Mouse (Mus musculus): ENCODE measurements around the gene Magt1. TPM values are rescaled to one million over a fixed set of nuclear protein-coding genes. Genes with fewer than 3 reads are reported as not detected.
A peak's percentile ranks its signal among the peaks of the same experiment; 100 is the strongest.

The Magt1 gene
- total RNA-seq, 1 experiment: 48.6 TPM

GRCm38 (mm10) chrX:106030176-106030575 is 18.5 kb upstream of the Magt1 start:
- Histone ChIP-seq H3K9ac (ENCODE audit: insufficient read depth, low read depth, low read length, poor library complexity, severe bottlenecking) (no peak overlapping the region), H3K27ac (ENCODE audit: insufficient read depth, low read depth, low read length, poor library complexity, severe bottlenecking) (no peak overlapping the region), H3K4me3 (ENCODE audit: insufficient read depth in 1 of 2, low read depth in 1 of 2, low read length in 2 of 2, poor library complexity in 1 of 2, severe bottlenecking in 1 of 2) (no peak overlapping the region), H3K4me1 (ENCODE audit: control insufficient read depth in 2 of 2, insufficient read depth in 2 of 2, low read length in 2 of 2, poor library complexity in 1 of 2) (peaks cover 0 to 2% of the 10 kb centered on the region in 2 experiments; a peak in 1 of 4 replicates), H3K9me3 (ENCODE audit: control insufficient read depth, insufficient read depth, low read depth, low read length) (no peaks in the 10 kb centered on the region), H3K36me3 (ENCODE audit: control insufficient read depth, insufficient read depth, low read length, poor library complexity, severe bottlenecking) (no peaks in the 10 kb centered on the region)
- DNase-seq (ENCODE audit: low read depth, low spot score): no peak
- in situ Hi-C loops (cut with MboI; ENCODE audit: low sequenced_read_pairs in 2 of 2, unreplicated experiment in 2 of 2): loop anchor here in 1 of 2 experiments (25.0 kb wide), 1 partner anchor 132 kb away; no protein-coding TSS in a partner anchor
- TF ChIP-seq HCFC1 (IDR thresholded peaks at IDR 0.05; ENCODE audit: borderline replicate concordance, insufficient read depth, low read length): no peak
- no peak for TF ChIP-seq ZC3H11A (IDR thresholded peaks at IDR 0.05; ENCODE audit: borderline replicate concordance, low read depth, low read length)
- TF ChIP-seq CHD2 (IDR thresholded peaks at IDR 0.05; ENCODE audit: low read depth, low read length): no peak
- no peak for TF ChIP-seq ZNF384 (IDR thresholded peaks at IDR 0.05; ENCODE audit: low read depth, low read length)
- TF ChIP-seq MAFK (IDR thresholded peaks at IDR 0.05; ENCODE audit: insufficient read depth, low read depth, low read length): no peak

- Histone ChIP-seq H3K27ac (ENCODE audit: insufficient read depth, low read depth, low read length, poor library complexity, severe bottlenecking) (no peak overlapping the region; the same call in 1 of the 2 replicates), H3K9me3 (ENCODE audit: control insufficient read depth, insufficient read depth, low read depth, low read length) (no peaks in the 10 kb centered on the region), H3K9ac (ENCODE audit: insufficient read depth, low read depth, low read length, poor library complexity, severe bottlenecking) (peak overlapping the region; percentile 82), H3K36me3 (ENCODE audit: control insufficient read depth, insufficient read depth, low read length, poor library complexity, severe bottlenecking) (no peaks in the 10 kb centered on the region), H3K4me3 (ENCODE audit: insufficient read depth in 1 of 2, low read depth in 1 of 2, low read length in 2 of 2, poor library complexity in 1 of 2, severe bottlenecking in 1 of 2) (peak overlapping the region; percentile 64 to 82), H3K4me1 (ENCODE audit: control insufficient read depth in 2 of 2, insufficient read depth in 2 of 2, low read length in 2 of 2, poor library complexity in 1 of 2) (peaks cover 0 to 2% of the 10 kb centered on the region in 2 experiments; a peak in 1 of 4 replicates)
- in situ Hi-C loops (cut with MboI; ENCODE audit: low sequenced_read_pairs in 2 of 2, unreplicated experiment in 2 of 2): loop anchor here (10.0 to 25.0 kb wide), 2 partner anchors 135 to 137 kb away; no protein-coding TSS in a partner anchor
- DNase-seq (ENCODE audit: low read depth, low spot score): no peak
- TF ChIP-seq ZNF384 (IDR thresholded peaks at IDR 0.05; ENCODE audit: low read depth, low read length) (peak; percentile 24; the same call in 1 of the 2 replicates), MAFK (IDR thresholded peaks at IDR 0.05; ENCODE audit: insufficient read depth, low read depth, low read length) (no peak)
These were observed 15.6 kb upstream of the Magt1 start for GRCm38 (mm10) chrX:106027343-106027674.

GRCm38 (mm10) chrX:106026418-106027342 is 15.0 kb upstream of the Magt1 start, which contains the start of gene Atp7a:
Gene Atp7a (plus strand): TSS chrX:106027276.
- no peaks in the 10 kb centered on the region for H3K9me3 ChIP-seq (ENCODE audit: control insufficient read depth, insufficient read depth, low read depth, low read length)
- H3K4me3 ChIP-seq (ENCODE audit: insufficient read depth in 1 of 2, low read depth in 1 of 2, low read length in 2 of 2, poor library complexity in 1 of 2, severe bottlenecking in 1 of 2): peak within 1 kb of the TSS; percentile 64 to 82
- peak within 1 kb of the TSS; percentile 82 for H3K9ac ChIP-seq (ENCODE audit: insufficient read depth, low read depth, low read length, poor library complexity, severe bottlenecking)
- H3K27ac ChIP-seq (ENCODE audit: insufficient read depth, low read depth, low read length, poor library complexity, severe bottlenecking): no peak within 1 kb of the TSS; the same call in 1 of the 2 replicates
- no peaks in the 10 kb centered on the region for H3K36me3 ChIP-seq (ENCODE audit: control insufficient read depth, insufficient read depth, low read length, poor library complexity, severe bottlenecking)
- in situ Hi-C loops (cut with MboI; ENCODE audit: low sequenced_read_pairs in 2 of 2, unreplicated experiment in 2 of 2): loop anchor here (10.0 to 25.0 kb wide), 2 partner anchors 136 to 138 kb away; no protein-coding TSS in a partner anchor
- H3K4me1 ChIP-seq (ENCODE audit: control insufficient read depth in 2 of 2, insufficient read depth in 2 of 2, low read length in 2 of 2, poor library complexity in 1 of 2): peaks cover 0 to 2% of the 10 kb centered on the region in 2 experiments; a peak in 1 of 4 replicates
- DNase-seq (ENCODE audit: low read depth, low spot score): peak; percentile 77
- 0 out of 2 replicates have a peak, but pooled peaks have one; percentile 26 for TF ChIP-seq HCFC1 (IDR thresholded peaks at IDR 0.05; ENCODE audit: borderline replicate concordance, insufficient read depth, low read length)
- no peak for TF ChIP-seq ZC3H11A (IDR thresholded peaks at IDR 0.05; ENCODE audit: borderline replicate concordance, low read depth, low read length)
- TF ChIP-seq MAFK (IDR thresholded peaks at IDR 0.05; ENCODE audit: insufficient read depth, low read depth, low read length): no peak

GRCm38 (mm10) chrX:106017516-106017915 is 5.8 kb upstream of the Magt1 start:
- TF ChIP-seq MAFK (IDR thresholded peaks at IDR 0.05; ENCODE audit: insufficient read depth, low read depth, low read length): no peak
- TF ChIP-seq ZC3H11A (IDR thresholded peaks at IDR 0.05; ENCODE audit: borderline replicate concordance, low read depth, low read length): no peak
- no peak for TF ChIP-seq HCFC1 (IDR thresholded peaks at IDR 0.05; ENCODE audit: borderline replicate concordance, insufficient read depth, low read length)
- no peak for TF ChIP-seq ZNF384 (IDR thresholded peaks at IDR 0.05; ENCODE audit: low read depth, low read length)
- TF ChIP-seq CHD2 (IDR thresholded peaks at IDR 0.05; ENCODE audit: low read depth, low read length): no peak
- H3K9me3 ChIP-seq (ENCODE audit: control insufficient read depth, insufficient read depth, low read depth, low read length): no peaks in the 10 kb centered on the region
- no peak overlapping the region for H3K9ac ChIP-seq (ENCODE audit: insufficient read depth, low read depth, low read length, poor library complexity, severe bottlenecking)
- no peaks in the 10 kb centered on the region for H3K4me1 ChIP-seq (ENCODE audit: control insufficient read depth in 2 of 2, insufficient read depth in 2 of 2, low read length in 2 of 2, poor library complexity in 1 of 2)
- peak overlapping the region in 1 of 2 experiments; percentile 30; a peak in 1 of 4 replicates for H3K4me3 ChIP-seq (ENCODE audit: insufficient read depth in 1 of 2, low read depth in 1 of 2, low read length in 2 of 2, poor library complexity in 1 of 2, severe bottlenecking in 1 of 2)
- H3K36me3 ChIP-seq (ENCODE audit: control insufficient read depth, insufficient read depth, low read length, poor library complexity, severe bottlenecking): peaks cover 15% of the 10 kb centered on the region
- in situ Hi-C loops (cut with MboI; ENCODE audit: low sequenced_read_pairs in 2 of 2, unreplicated experiment in 2 of 2): no loop called here
- H3K27ac ChIP-seq (ENCODE audit: insufficient read depth, low read depth, low read length, poor library complexity, severe bottlenecking): no peak overlapping the region
- no peak for DNase-seq (ENCODE audit: low read depth, low spot score)

All from ES-E14 (cell line).